Mouse (Mus musculus) myocyte (in vitro differentiated cells): ENCODE data around the gene Ubac2.

ENCODE experiments used
- CEBPB ChIP-seq: IDR thresholded peaks from 2 replicates; pipeline ENCODE4 v1.6.1; 2011; ENCODE audit warnings: mild to moderate bottlenecking, moderate library complexity; ENCODE audit not compliant: poor library complexity, insufficient read depth, severe bottlenecking
- E2F4 ChIP-seq: IDR thresholded peaks from one replicate; pipeline ENCODE4 v1.6.1; 2011; ENCODE audit warnings: mild to moderate bottlenecking, control low read depth, moderate library complexity; ENCODE audit not compliant: insufficient read depth
- MAX ChIP-seq: IDR thresholded peaks from one replicate; pipeline ENCODE4 v1.6.1; 2011; ENCODE audit warnings: low read depth, mild to moderate bottlenecking, control low read depth
- MYOD1 ChIP-seq, 3 experiments: IDR thresholded peaks; one replicate each; pipeline ENCODE4 v1.6.1; 2011; ENCODE audit warnings: control low read depth in 2 of 3, low read depth in 2 of 3, mild to moderate bottlenecking in 2 of 3, moderate library complexity in 1 of 3; ENCODE audit not compliant: insufficient read length in 2 of 3, control insufficient read depth in 1 of 3
- MYOG ChIP-seq, 3 experiments: IDR thresholded peaks; one replicate each; pipeline ENCODE4 v1.6.1; 2011; ENCODE audit warnings: control low read depth in 2 of 3, low read depth in 2 of 3, mild to moderate bottlenecking in 2 of 3; ENCODE audit not compliant: insufficient read length in 2 of 3, control insufficient read depth in 1 of 3, insufficient read depth in 1 of 3
- POLR2A ChIP-seq: IDR thresholded peaks from one replicate; pipeline ENCODE4 v1.6.1; 2011; ENCODE audit warnings: low read depth, mild to moderate bottlenecking, control low read depth, moderate library complexity; ENCODE audit not compliant: insufficient read length
- POLR2AphosphoS2 ChIP-seq: IDR thresholded peaks from one replicate; pipeline ENCODE4 v1.6.1; 2011; ENCODE audit warnings: low read depth, control low read depth; ENCODE audit not compliant: insufficient read length
- REST ChIP-seq: IDR thresholded peaks from one replicate; pipeline ENCODE4 v1.6.1; 2011; ENCODE audit warnings: mild to moderate bottlenecking, control low read depth, moderate library complexity; ENCODE audit not compliant: insufficient read depth, insufficient read length
- SRF ChIP-seq: IDR thresholded peaks from one replicate; pipeline ENCODE4 v1.6.1; 2011; ENCODE audit warnings: low read depth; ENCODE audit not compliant: control insufficient read depth, insufficient read length
- TCF12 ChIP-seq: IDR thresholded peaks from one replicate; pipeline ENCODE4 v1.6.1; 2011; ENCODE audit warnings: mild to moderate bottlenecking, control low read depth; ENCODE audit not compliant: poor library complexity, insufficient read depth, severe bottlenecking
- TCF3 ChIP-seq: IDR thresholded peaks from one replicate; pipeline ENCODE4 v1.6.1; 2011; ENCODE audit warnings: low read depth, control low read depth; ENCODE audit not compliant: insufficient read length
- USF1 ChIP-seq: IDR thresholded peaks from one replicate; pipeline ENCODE4 v1.6.1; 2011; ENCODE audit warnings: low read depth, mild to moderate bottlenecking, control low read depth, moderate library complexity

GRCm38 (mm10) chr14:121994171-121994700 is 115.8 kb downstream of the Ubac2 start:
- no peak for TF ChIP-seq POLR2A
- TF ChIP-seq CEBPB, result no peak
- no peak for TF ChIP-seq POLR2AphosphoS2
- TF ChIP-seq MAX, result no peak
- no peak for TF ChIP-seq USF1
- TF ChIP-seq SRF, result no peak
- no peak for TF ChIP-seq MYOG (IDR thresholded peaks at IDR 0.05; ENCODE audit: control insufficient read depth in 1 of 3, insufficient read depth in 1 of 3, insufficient read length in 2 of 3, low read depth in 2 of 3)
- no peak for TF ChIP-seq TCF3
- TF ChIP-seq TCF12, result no peak
- TF ChIP-seq E2F4, result no peak
- TF ChIP-seq REST, result no peak
- TF ChIP-seq MYOD1 (IDR thresholded peaks at IDR 0.05; ENCODE audit: control insufficient read depth in 1 of 3, insufficient read length in 2 of 3, low read depth in 2 of 3), result no peak
